Mouse (Mus musculus) adrenal gland, postnatal 36 days (tissue): ENCODE results near the gene C5ar2. TPM values are rescaled to one million over a fixed set of nuclear protein-coding genes. Genes with fewer than 3 reads are reported as not detected.
"Not testable (repeated sequence)": the region's sequence is repeated elsewhere in the genome, so short reads cannot be mapped to it uniquely, and the experiment has no call there.

Experiments
- DNase-seq, 2 experiments: peaks; one replicate each; pipeline ENCODE4 v3.0.0; 2021; ENCODE audit warnings: mixed read lengths in 1 of 2
- long read RNA-seq, 2 experiments: library from polyadenylated mRNA; stranded (forward); transcript quantifications; one replicate each; pipeline ENCODE4 v2.0.0; 2021; ENCODE audit warnings: borderline sequencing depth in 2 of 2
- total RNA-seq, 2 experiments: library from RNA; stranded (reverse); gene quantifications; 2 replicates each; pipeline ENCODE4 v1.2.3; 2021

The C5ar2 gene
- total RNA-seq: under 1 TPM; 0.43 to 0.50 TPM
- long read RNA-seq, experiment 1: 0 reads
- long read RNA-seq, experiment 2: 0 reads

DNA sequence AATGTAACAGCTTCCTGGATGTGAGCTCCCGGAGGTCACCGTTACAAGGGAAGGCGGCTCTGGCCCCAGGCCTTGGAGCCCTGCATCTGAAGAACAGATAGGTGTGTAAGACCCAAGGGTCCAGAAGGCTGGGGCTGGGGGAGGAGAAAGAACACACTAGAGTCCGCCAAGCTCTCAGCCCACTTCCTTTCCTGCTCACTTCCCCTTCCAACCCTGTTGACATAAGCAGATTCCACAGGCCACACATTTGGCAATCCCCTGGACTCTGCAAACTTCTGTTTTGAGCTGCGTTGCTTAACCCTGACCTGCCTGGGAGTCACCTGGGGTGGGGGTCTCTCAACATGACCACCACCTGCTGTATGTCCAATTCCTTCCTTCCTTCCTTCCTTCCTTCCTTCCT lies at the start of gene C5ar2:
Gene C5ar2, minus strand, starts transcription at position 88 of the 400 bp plus-strand sequence.
- peak in 1 of 2 experiments; percentile 15 for DNase-seq

DNA sequence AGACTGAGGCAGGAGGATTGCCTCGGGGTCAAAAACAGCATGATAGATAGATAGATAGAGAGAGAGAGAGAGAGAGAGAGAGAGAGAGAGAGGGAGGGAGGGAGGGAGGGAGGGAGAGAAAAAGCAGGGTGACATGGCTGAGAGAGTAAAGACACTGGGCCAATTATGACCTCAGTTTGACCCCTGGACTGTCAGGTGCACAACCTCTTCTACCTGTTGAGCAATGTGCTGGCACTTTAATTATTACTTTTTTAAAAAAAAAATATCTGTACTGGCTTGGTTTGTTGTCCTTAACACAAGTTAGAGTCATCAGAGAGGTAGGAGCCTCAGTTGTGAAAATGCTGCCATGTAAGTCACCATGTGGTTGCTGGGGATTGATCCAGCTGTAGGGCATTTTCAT lies 43.8 kb upstream of the C5ar2 start:
- DNase-seq: no peak

DNA sequence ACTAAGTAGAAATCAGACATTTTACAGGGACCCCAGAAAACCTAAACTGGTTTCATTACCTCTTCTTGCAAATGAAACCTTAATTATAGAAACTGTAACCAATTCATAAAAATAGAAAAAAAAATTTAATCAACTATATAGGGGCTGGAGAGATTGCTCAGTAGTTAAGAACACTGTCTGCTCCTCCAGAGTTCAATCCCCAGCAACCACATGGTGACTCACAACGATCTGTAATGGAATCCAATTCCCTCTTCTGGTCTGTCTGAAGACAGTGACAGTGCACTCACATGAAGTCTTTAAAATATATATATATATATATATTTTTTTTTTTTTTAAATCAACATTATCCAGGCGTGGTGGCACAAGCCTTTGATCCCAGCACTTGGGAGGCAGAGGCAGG lies 43.1 kb upstream of the C5ar2 start:
- no peak for DNase-seq

DNA sequence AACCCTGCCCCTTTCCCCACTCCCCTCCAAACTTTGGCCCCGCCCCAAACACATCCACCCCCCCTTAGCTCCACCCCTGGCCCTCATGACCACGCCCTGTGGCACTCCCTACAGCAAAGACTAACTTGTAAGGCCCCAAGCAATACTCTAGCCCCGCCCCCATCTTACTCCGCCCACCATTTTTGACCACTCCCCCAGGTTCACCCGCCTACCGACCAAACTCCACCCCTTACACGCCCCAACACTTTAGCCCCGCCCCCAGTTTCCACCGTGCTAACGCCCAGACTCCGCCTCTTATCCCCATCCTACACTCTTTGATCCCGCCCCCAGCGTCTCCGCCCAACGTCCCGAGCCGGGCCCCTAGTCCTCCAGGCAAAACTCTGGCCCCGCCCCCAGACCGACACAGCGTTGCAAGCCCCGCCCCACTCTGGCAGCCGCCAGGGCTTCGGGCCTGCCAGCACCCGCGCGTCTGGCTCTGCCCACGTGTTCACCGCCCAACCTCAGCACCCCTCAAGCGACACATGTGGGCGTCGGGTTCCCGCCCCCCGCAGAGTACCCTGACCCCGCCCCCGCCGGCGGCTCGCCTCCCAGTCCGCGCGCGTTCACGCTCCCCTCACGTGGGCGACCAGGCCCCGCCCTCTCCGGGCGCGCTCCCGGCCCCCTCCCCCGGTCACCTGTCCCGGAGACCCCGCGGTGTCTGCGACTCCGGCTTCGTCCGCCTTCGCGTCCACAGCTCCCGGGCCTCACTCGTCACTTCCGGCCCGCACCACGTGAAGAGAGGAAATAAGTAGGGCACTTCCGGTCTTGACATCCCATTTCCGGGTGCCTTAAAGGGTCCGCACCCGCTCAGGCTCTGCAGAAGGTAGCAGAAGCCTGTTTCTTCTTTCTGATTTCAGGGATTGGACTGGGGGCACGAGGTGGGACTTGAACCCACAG lies 42.3 kb upstream of the C5ar2 start, which contains the start of gene Ccdc9:
Gene Ccdc9, minus strand, starts transcription at position 770 of the 936 bp plus-strand sequence.
- peak; percentile 100 for DNase-seq

DNA sequence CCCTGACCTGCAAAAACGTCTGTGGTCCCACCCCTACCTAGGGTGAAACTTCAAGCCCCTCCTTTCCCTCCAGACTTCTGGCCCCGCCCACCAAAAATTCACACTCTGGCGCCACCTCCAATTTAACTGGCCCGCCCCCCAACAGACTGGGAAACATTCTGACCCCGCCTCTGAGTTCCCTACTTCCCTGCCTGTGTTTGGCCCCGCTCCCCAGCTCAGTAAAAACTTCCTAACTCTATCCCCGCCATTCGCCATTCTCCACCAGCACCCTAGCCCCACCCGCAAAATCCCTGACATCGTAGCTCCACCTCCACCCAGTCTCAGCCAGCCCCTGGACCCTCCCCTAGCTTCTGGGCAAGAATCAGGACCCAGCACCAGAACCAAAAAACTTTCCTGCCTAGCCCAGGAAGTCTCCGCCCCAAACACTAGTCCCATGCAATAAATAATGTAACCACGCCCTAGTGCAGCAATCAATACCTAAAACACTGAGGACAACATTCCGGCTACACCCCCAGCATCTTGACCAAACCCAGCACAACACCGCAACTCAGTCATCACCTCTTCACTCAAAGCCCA lies 41.6 kb upstream of the C5ar2 start:
- peak; percentile 71 to 79 for DNase-seq

DNA sequence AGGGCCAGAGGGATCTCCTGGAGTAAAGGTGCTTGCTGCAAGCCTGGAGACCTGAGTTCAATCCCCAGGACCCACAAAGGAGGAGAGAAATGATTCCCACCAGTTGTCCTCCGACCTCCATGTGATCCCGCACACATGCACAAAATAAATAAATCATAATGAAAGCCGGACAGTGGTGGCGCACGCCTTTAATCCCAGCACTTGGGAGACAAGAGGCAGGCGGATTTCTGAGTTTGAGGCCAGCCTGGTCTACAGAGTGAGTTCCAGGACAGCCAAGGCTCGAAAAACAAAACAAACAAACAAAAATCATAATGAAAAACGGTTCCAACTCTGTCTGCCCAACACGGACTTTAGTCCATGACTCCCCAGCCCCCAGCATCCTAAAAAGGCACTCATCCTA lies 41.0 kb upstream of the C5ar2 start:
- no peak for DNase-seq

DNA sequence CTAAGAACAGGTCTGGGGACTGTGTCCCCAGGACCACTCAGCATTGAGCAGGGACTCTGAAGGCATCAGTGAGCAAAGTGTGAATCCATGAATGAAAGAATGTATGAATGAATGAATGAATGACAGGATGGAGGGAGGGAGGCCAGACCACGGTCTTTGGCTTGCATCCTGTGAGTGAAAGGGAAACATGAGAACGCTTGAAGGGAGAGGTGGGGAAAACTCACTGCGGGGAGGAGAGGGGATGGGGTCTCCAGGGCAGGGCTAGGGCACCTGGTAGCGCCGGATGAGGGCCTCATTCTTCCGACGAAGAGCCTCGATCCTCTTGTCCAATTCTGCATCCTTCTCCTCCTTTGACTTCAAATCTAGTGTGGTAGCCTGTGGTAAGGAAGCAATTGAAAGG lies 40.0 kb upstream of the C5ar2 start:
- DNase-seq: no peak

DNA sequence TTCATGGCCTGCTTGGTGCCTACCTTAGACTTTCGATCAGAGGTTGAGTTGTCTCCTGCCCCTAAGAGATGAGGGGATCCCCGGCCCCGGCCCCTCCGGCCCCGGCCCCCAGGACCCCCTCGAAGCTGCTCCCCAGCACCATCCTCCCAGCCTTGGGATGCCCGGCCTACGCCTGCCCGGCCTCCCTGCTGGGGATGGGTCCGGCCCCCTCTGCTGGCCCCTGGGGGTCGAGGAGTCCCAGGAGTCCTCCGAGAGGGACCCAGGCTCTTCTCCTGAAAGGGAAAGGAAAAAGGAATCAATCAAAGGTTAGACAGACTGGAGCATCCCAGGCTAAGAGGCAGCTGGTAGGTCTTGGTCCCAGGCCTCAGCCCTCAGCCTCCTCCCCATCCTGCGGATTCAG lies 38.4 kb upstream of the C5ar2 start:
- DNase-seq: no peak

DNA sequence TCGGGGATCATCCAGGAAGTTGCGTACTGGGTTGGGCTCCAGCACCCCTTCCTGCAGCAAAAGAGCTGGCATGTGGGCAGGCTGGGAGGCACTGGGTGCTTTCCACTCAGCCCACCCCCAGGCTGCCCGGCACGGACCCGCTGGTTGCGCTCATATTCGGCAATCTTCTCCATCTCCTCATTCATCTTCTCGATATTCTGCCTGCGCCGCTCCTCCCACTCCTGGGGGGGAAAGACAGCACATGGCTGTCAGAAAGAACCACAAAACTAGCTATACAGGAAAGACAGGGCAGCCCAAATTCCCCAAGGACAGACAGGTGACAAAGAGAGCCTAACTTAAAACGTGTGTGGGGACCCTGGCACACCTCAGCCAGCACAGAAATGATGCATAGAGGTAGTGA lies 36.8 kb upstream of the C5ar2 start:
- no peak for DNase-seq

DNA sequence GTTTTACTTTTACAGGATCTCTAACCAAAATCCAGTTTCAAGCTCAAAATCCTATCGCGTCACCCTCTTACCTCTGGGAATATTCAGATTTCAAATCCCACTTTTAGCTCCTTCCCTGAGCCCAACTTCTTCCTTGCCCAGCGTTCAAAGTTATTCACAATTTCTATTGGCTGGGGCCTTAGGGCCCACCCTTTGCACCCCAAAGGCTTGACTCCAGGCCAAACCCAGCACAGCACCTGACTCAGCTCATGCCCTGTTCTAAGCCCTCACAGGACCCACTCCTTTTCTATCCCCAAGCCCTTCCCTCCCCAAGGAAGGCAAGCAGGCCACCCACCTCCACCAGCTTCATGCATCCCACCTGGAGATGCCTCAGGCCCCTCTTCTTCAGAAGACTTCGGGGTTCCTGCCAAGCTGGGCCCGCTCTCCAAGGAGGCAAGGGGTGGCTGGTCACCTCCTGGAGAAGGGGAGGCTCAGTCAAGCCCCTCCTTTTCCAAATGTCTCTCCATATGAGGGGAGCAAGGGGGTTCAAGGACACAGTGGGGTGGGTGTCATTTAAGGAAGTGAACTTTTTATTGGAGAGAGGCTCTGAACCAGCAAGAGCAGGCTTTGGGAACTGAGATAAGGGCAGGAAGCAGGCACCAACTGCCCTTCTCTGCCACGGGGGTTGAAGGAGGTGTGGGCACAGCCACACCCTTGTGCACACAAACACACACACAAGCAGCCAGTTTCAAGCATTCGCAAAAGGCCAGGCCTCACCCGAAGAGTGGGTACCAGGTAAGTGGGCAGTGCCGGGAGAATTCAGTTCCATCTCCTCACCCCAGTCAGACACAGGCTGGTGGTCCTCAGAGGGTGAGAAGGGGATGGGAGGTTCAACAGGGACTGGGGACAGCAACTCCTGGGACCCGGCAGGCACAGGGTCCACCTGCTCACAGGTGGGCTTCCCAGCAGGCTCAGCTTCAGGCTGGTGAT lies 31.3 kb upstream of the C5ar2 start:
- DNase-seq: no peak

DNA sequence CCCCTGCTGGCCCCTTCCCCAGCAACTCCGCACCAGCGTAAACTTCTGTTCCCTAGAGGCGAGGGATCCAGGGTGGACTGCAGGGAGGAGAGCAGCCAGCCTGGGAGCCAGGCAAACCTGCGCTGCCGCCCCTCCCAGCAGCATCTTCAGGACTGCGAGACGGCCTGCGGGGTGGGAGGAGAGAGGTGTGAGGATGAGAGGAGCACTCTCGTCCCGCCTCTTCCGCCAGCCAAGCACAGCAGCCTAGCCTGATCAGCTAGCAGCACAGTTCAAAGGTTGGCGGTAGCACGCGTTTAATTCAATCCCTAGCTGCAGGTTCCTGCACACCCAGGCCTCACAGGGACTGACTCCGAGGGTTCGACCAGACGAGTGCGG lies 29.8 kb upstream of the C5ar2 start:
- DNase-seq: peak; percentile 71 to 81

DNA sequence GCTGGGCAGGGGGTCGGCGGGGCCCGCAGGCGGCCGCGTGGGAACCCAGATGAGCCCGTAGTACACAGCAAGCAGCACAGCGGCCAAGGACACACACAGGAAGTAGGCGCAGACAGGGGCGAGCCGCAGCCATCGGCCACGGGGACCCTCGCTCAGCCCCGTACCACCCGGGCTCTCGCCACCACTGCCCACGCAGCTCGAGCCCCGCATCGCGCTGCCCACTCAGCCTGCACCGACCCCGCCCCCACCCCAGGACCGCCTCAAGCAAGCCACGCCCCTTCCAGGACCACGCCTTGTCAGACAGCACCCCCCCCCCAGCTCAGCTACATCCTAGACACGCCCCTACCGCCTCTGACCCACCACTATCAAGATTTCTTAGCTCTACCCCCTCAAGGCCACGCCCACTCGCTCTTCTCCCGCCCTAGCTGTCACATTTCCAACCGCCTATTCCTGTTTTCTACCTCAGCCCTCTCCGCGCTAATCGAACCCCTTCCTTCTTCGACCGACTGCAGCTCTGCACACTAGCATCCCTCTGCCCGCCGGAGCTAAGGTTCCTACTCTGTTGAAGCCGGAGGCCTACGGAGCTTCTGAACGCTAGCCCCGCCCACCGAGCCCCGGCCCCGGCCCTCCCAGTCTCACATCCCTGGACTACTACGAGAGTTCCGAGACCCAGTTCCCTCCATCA lies 29.3 kb upstream of the C5ar2 start, which contains the start of gene Inafm1:
Gene Inafm1, minus strand, starts transcription at position 537 of the 685 bp plus-strand sequence.
- DNase-seq: peak; percentile 90 to 94

DNA sequence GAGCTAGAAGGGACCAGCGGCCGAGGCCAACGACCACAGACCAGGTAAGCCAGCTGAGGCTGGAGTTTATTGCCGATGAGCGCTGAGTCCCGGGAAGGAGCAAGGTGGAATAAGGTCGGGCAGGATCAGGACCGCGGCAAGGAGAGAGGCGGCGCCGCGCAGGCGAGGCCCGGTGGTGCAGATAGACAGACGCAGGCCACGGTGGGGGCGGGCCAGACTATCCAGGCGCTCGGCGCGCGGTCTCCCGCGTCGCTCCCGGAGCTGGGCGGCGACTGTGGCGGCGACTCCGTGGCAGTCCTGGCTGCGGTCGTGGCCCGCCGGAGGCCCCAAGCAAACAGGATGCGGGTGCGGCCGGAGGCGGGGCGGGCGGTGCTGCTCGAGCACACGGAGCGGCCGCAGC lies 28.7 kb upstream of the C5ar2 start:
- peak; percentile 82 to 89 for DNase-seq

DNA sequence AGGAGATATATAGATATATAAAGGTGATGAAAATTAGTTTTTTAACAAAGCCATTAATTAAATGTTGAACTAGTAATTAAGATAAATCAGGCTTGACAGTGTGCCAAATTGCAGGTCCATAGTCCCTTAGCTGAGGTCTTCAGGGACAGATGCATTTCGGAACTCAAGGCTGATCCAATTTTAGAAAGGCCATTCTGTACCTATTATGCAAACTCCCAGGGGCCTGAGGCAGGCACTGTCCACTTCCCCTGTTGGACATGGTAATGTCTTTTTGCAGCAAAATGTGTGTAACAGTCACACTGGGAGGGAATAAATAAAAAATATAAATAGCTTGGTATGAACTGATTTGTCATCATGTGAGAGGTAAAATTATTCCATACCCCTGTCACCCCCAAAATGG lies 27.2 kb upstream of the C5ar2 start:
- no peak for DNase-seq

DNA sequence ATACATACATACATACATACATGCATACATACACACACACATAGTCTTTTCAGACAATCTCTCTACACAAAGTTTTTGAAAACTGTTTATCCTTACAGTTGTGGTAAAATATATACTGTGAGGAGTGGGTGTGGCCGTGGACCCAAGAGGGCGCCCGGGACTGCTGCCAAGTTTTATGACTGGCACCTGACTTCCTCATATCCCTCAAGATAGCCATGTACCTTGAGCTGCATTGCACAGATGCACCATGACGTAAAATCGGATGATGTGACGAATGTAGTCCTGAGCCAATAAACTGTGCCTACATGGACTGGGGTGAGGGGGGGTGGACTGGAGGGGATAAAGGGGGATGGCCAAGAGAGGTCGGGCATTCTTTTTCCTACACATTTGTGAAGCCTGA lies 22.6 kb upstream of the C5ar2 start:
- not testable (repeated sequence) for DNase-seq

DNA sequence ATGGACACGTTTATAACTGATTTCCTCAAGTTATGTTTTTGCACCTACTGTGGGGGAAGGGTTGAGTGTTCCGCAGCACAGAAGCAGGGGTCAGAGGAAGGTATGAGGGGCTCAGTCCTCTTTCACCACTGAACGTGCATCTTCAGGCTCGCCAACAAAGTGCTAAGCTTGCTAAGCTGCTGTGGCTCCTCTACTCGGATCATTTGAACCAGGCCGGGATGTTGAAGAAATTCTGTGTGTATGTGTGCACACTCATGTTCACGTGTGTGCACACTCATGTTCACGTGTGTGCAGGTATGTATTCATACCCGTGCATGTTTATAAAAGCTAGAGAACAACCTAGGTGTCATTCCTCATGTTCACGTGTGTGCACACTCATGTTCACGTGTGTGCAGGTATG lies 21.9 kb upstream of the C5ar2 start:
- no peak for DNase-seq

DNA sequence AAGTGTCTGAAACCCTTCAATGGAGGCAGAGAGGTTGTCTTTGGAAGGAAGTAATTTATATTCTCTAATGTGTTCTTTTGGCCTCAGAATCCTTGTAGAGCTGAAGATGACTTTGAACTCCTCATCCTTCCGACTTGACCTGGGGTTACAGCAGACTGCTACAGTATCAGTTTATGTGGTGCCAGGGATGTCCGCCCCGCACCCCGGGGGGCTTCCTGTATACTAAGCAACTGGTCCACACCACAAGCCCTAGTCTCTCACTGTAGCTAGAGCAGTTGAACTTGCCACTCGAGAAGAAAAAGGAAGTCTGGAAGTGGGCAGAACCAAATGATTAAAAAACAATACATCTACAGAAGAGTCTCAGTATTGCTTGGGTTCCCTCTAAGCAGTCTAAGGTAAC lies 19.9 kb upstream of the C5ar2 start:
- no peak for DNase-seq

DNA sequence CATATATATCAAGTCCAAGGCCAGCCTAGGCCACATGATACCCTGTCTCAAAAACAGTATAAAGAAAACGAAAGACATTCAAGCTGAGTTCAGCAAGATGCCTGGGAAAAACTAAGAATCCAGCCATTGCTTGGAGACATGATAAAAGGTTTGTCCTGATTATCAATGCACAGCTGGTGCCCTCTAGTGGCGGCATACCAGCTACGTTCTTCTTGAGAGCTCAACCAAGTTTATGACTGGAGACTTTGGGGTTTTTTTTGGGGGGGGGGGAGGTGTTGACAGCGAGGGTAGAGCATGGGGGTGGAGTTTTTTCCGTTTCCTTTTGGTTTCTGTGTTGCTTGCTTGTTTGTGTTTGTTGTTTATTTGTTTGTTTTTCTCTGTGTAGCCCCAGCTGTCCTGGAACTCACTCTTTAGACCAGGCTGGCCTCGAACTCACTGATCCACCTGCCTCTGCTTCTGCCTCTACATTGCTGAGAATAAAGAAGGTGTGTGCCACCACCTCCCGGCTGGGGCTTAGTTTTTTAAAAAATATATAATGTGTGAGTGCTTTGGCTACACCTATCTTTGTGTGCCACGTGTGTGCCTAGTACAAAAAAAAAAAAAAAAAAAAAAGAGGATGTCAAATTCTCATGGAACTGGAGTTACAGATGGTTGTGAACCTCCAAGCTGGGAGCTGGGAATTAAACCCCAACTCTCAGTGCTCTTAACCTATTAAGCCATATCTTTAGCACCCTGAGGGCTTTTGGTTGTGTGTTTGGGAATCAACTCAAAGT lies 19.2 kb upstream of the C5ar2 start:
- peak; percentile 81 to 88 for DNase-seq

DNA sequence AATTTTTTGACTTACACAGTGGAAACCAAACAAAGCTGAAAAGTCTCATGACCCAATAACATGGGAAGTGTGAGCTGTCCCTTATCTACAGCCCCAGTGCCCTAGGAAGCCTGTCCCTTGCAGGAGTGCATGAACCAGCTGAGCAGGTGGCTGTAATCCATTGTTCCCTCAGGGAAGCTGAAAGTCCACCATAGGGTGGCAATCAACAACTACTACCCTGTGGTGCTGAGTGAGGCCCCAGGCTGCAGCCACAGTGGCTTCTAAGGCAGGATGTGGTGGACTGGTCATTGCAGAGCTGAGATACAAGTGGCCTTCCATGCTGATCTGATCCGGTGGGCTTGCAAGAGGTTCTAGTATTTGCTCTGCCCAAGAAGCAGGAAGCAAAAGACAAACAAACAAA lies 17.1 kb upstream of the C5ar2 start:
- no peak for DNase-seq

DNA sequence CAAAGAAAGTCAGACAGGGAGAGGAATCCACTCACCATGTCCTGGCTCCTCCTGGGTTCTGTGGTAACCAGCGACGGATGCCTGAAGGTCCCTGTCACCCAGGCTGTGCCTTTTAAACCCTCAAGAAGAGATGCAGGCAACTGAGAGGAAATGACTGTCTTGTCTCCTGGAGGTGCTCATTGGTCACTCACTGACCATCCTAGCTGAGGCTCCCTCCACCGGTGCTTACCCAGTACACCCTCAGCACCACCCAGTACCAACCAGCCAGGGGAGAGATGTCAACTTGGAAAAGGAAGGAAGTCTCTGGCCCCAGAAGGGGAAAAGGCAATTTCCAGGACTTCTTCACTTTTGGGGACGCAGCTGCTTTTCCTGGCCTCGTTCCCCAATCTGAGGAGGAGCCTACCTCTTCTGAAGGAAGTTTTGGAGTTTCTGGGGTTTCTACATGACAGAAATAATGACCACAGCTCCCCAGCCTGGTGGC lies 15.2 kb upstream of the C5ar2 start, which contains the start of gene C5ar1:
Gene C5ar1, minus strand, starts transcription at position 431 of the 481 bp plus-strand sequence.
- DNase-seq: no peak

DNA sequence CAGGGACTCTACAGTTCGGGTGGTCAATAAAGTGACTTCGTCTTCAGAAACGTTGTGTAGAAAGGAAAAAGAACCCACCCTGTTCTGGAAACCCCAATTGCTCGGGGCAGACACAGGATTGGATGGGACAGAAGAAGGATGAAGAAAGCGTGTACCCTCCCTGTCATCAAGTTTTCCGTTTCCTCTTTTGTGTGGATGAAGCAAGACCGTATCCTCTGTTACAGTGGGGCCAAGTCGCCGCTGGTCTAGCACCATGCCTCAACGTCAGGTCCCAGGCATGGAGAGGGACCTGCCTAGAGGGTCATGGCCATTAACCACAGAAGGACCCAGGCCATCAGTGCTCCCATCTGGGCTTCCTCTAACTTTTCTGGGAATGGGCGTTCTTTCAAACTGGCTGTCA lies 13.9 kb upstream of the C5ar2 start:
- no peak for DNase-seq
